Mouse (Mus musculus) forebrain, embryonic 12.5 days (tissue): ENCODE data around the gene Tns1. TPM values are rescaled to one million over a fixed set of nuclear protein-coding genes. Genes with fewer than 3 reads are reported as not detected.

Source experiments
- ATAC-seq: fragments of 200-750 bp; cut with Nextera tagmentation; 2 replicates; pipeline ENCODE4 v1.8.0; 2017; ENCODE audit warnings: moderate TSS enrichment; ENCODE audit not compliant: low FRiP score
- H3K27ac ChIP-seq: fragments of 300-500 bp; sonication (generic); 2 replicates; pipeline ENCODE4 v1.5.1; 2016; ENCODE audit warnings: mild to moderate bottlenecking
- H3K27me3 ChIP-seq: fragments of 300-500 bp; sonication (generic); 2 replicates; pipeline ENCODE4 v1.6.1; 2016; ENCODE audit warnings: mild to moderate bottlenecking
- H3K36me3 ChIP-seq: fragments of 300-500 bp; sonication (generic); replicated peaks from 2 replicates; pipeline ENCODE4 v1.6.1; 2016; ENCODE audit warnings: mild to moderate bottlenecking
- H3K4me1 ChIP-seq: fragments of 300-500 bp; sonication (generic); 2 replicates; pipeline ENCODE4 v1.6.1; 2016
- H3K4me2 ChIP-seq: fragments of 300-500 bp; sonication (generic); 2 replicates; pipeline ENCODE4 v1.6.1; 2016; ENCODE audit warnings: mild to moderate bottlenecking, moderate library complexity
- H3K4me3 ChIP-seq: fragments of 300-500 bp; sonication (generic); replicated peaks from 2 replicates; pipeline ENCODE4 v1.5.1; 2016; ENCODE audit warnings: mild to moderate bottlenecking
- H3K9ac ChIP-seq: fragments of 300-500 bp; sonication (generic); 2 replicates; pipeline ENCODE4 v1.6.1; 2016; ENCODE audit warnings: mild to moderate bottlenecking
- H3K9me3 ChIP-seq: fragments of 300-500 bp; sonication (generic); 2 replicates; pipeline ENCODE4 v1.6.1; 2016
- WGBS: fragments of 180-500 bp; shearing (Covaris S2); methylation state at CpG from one replicate; pipeline ENCODE4 v1.1.7; 2016; 5-methylcytosine and 5-hydroxymethylcytosine counted together
- polyA plus RNA-seq: library from polyadenylated mRNA; unstranded; fragments of >200 nt; fragmentation: Nextera tagmentation; extraction: Ambion mirVana; gene quantifications from 2 replicates; pipeline ENCODE4 v1.2.1, GENCODE M21; 2016

Tns1 gene
- polyA plus RNA-seq, 1 experiment from 2014 or later = 13.0 TPM

GRCm38 (mm10) chr1:74098004-74099000 is 25.9 kb downstream of the Tns1 start:
- Histone ChIP-seq H3K9me3 (no peaks in the 10 kb centered on the region), H3K9ac (peak overlapping the region; percentile 72), H3K4me3 (peak overlapping the region; percentile 59), H3K4me1 (peaks cover 52% of the 10 kb centered on the region), H3K4me2 (peak overlapping the region; percentile 87), H3K27ac (peak overlapping the region; percentile 86), H3K27me3 (peaks cover 36% of the 10 kb centered on the region), H3K36me3 (no peaks in the 10 kb centered on the region)
- ATAC-seq = peak; percentile 75
- under 1% methylated on average over 58 of the region's 58 CpGs for WGBS

GRCm38 (mm10) chr1:74095728-74096127 is 28.5 kb downstream of the Tns1 start:
- H3K4me2 ChIP-seq = no peak overlapping the region
- H3K4me1 ChIP-seq = peaks cover 58% of the 10 kb centered on the region
- H3K9ac ChIP-seq = no peak overlapping the region
- peaks cover 35% of the 10 kb centered on the region for H3K27me3 ChIP-seq
- WGBS = 74% methylated on average over 3 of the region's 3 CpGs
- H3K27ac ChIP-seq = no peak overlapping the region
- no peak overlapping the region for H3K4me3 ChIP-seq
- H3K36me3 ChIP-seq = no peaks in the 10 kb centered on the region
- ATAC-seq = no peak
- no peaks in the 10 kb centered on the region for H3K9me3 ChIP-seq

- peaks cover 61% of the 10 kb centered on the region for H3K4me1 ChIP-seq
- H3K27me3 ChIP-seq = peaks cover 35% of the 10 kb centered on the region
- WGBS = 58% methylated on average over 6 of the region's 6 CpGs
- no peaks in the 10 kb centered on the region for H3K9me3 ChIP-seq
- no peak overlapping the region for H3K9ac ChIP-seq
- H3K4me2 ChIP-seq = no peak overlapping the region
- H3K36me3 ChIP-seq = no peaks in the 10 kb centered on the region
- no peak overlapping the region for H3K4me3 ChIP-seq
- ATAC-seq = no peak
- H3K27ac ChIP-seq = no peak overlapping the region
These were observed 29.0 kb downstream of the Tns1 start for GRCm38 (mm10) chr1:74095296-74095695.

- no peak overlapping the region for H3K27ac ChIP-seq
- H3K4me3 ChIP-seq = no peak overlapping the region
- no peak for ATAC-seq
- peaks cover 30% of the 10 kb centered on the region for H3K27me3 ChIP-seq
- peaks cover 56% of the 10 kb centered on the region for H3K4me1 ChIP-seq
- no peaks in the 10 kb centered on the region for H3K36me3 ChIP-seq
- H3K9ac ChIP-seq = no peak overlapping the region
- no peaks in the 10 kb centered on the region for H3K9me3 ChIP-seq
- H3K4me2 ChIP-seq = no peak overlapping the region
- WGBS = 53% methylated on average over 7 of the region's 7 CpGs
These were observed 29.6 kb downstream of the Tns1 start for GRCm38 (mm10) chr1:74094497-74095270.

- H3K4me3 ChIP-seq = no peak overlapping the region
- ATAC-seq = no peak
- H3K4me2 ChIP-seq = no peak overlapping the region
- H3K9ac ChIP-seq = no peak overlapping the region
- no peaks in the 10 kb centered on the region for H3K36me3 ChIP-seq
- no peak overlapping the region for H3K27ac ChIP-seq
- H3K27me3 ChIP-seq = peaks cover 25% of the 10 kb centered on the region
- H3K9me3 ChIP-seq = no peaks in the 10 kb centered on the region
- WGBS = 86% methylated on average over 5 of the region's 5 CpGs
- peaks cover 44% of the 10 kb centered on the region for H3K4me1 ChIP-seq
These were observed 30.8 kb downstream of the Tns1 start for GRCm38 (mm10) chr1:74093447-74093846.

GRCm38 (mm10) chr1:74092242-74092641 is 32.0 kb downstream of the Tns1 start:
- Histone ChIP-seq H3K27ac (peak overlapping the region; percentile 50; the same call in 1 of the 2 replicates), H3K4me2 (no peak overlapping the region), H3K4me1 (peaks cover 33% of the 10 kb centered on the region), H3K27me3 (peaks cover 22% of the 10 kb centered on the region), H3K36me3 (no peaks in the 10 kb centered on the region), H3K9me3 (no peaks in the 10 kb centered on the region), H3K9ac (no peak overlapping the region), H3K4me3 (no peak overlapping the region)
- 54% methylated on average over 10 of the region's 10 CpGs for WGBS
- ATAC-seq = no peak

- Histone ChIP-seq H3K9me3 (no peaks in the 10 kb centered on the region), H3K4me1 (peaks cover 30% of the 10 kb centered on the region), H3K4me3 (no peak overlapping the region), H3K36me3 (no peaks in the 10 kb centered on the region), H3K4me2 (no peak overlapping the region; the same call in 1 of the 2 replicates), H3K27me3 (peaks cover 18% of the 10 kb centered on the region), H3K9ac (0 out of 2 replicates have a peak overlapping the region, but pooled peaks have one; percentile 33), H3K27ac (peak overlapping the region; percentile 67)
- 49% methylated on average over 6 of the region's 6 CpGs for WGBS
- ATAC-seq = no peak
These were observed 32.5 kb downstream of the Tns1 start for GRCm38 (mm10) chr1:74091611-74092224.

- 17% methylated on average over 7 of the region's 7 CpGs for WGBS
- peak overlapping the region; percentile 67; the same call in 1 of the 2 replicates for H3K27ac ChIP-seq
- H3K27me3 ChIP-seq = peaks cover 12% of the 10 kb centered on the region
- peak overlapping the region; percentile 33; the same call in 1 of the 2 replicates for H3K9ac ChIP-seq
- H3K4me1 ChIP-seq = peaks cover 29% of the 10 kb centered on the region
- no peak overlapping the region; the same call in 1 of the 2 replicates for H3K4me2 ChIP-seq
- H3K9me3 ChIP-seq = no peaks in the 10 kb centered on the region
- H3K4me3 ChIP-seq = no peak overlapping the region; the same call in 1 of the 2 replicates
- ATAC-seq = no peak
- H3K36me3 ChIP-seq = no peaks in the 10 kb centered on the region
These were observed 33.1 kb downstream of the Tns1 start for GRCm38 (mm10) chr1:74091138-74091537.

- ATAC-seq = no peak
- H3K4me3 ChIP-seq = peak overlapping the region; percentile 18
- 70% methylated on average over 7 of the region's 7 CpGs for WGBS
- H3K4me2 ChIP-seq = peak overlapping the region; percentile 22
- H3K36me3 ChIP-seq = no peaks in the 10 kb centered on the region
- H3K27me3 ChIP-seq = peaks cover 6% of the 10 kb centered on the region
- H3K27ac ChIP-seq = no peak overlapping the region
- no peaks in the 10 kb centered on the region for H3K9me3 ChIP-seq
- no peak overlapping the region for H3K9ac ChIP-seq
- peaks cover 29% of the 10 kb centered on the region for H3K4me1 ChIP-seq
These were observed 33.9 kb downstream of the Tns1 start for GRCm38 (mm10) chr1:74090329-74090728.

GRCm38 (mm10) chr1:74088569-74088968 is 35.7 kb downstream of the Tns1 start:
- 77% methylated on average over 1 of the region's 1 CpGs for WGBS
- no peak for ATAC-seq
- Histone ChIP-seq H3K9me3 (no peaks in the 10 kb centered on the region), H3K4me1 (peaks cover 27% of the 10 kb centered on the region), H3K36me3 (no peaks in the 10 kb centered on the region), H3K27me3 (peaks cover 6% of the 10 kb centered on the region), H3K9ac (no peak overlapping the region), H3K4me3 (no peak overlapping the region), H3K4me2 (no peak overlapping the region), H3K27ac (no peak overlapping the region)

GRCm38 (mm10) chr1:74085566-74085965 is 38.7 kb downstream of the Tns1 start:
- peaks cover 22% of the 10 kb centered on the region for H3K4me1 ChIP-seq
- no peak overlapping the region for H3K4me2 ChIP-seq
- no peaks in the 10 kb centered on the region for H3K9me3 ChIP-seq
- H3K36me3 ChIP-seq = no peaks in the 10 kb centered on the region
- no peak overlapping the region for H3K27ac ChIP-seq
- no peak for ATAC-seq
- H3K27me3 ChIP-seq = peaks cover 4% of the 10 kb centered on the region
- H3K9ac ChIP-seq = no peak overlapping the region
- H3K4me3 ChIP-seq = no peak overlapping the region
- WGBS = 87% methylated on average over 7 of the region's 7 CpGs

GRCm38 (mm10) chr1:74084752-74085151 is 39.5 kb downstream of the Tns1 start:
- H3K4me3 ChIP-seq = no peak overlapping the region
- 52% methylated on average over 5 of the region's 5 CpGs for WGBS
- no peaks in the 10 kb centered on the region for H3K9me3 ChIP-seq
- no peaks in the 10 kb centered on the region; the same call in 1 of the 2 replicates for H3K27me3 ChIP-seq
- peaks cover 21% of the 10 kb centered on the region for H3K4me1 ChIP-seq
- ATAC-seq = no peak
- no peak overlapping the region for H3K9ac ChIP-seq
- no peak overlapping the region for H3K27ac ChIP-seq
- no peaks in the 10 kb centered on the region for H3K36me3 ChIP-seq
- no peak overlapping the region for H3K4me2 ChIP-seq
